Mouse (Mus musculus) thymus, adult 2 months (tissue): ENCODE results near the gene Fam155a.

Source experiments
- CTCF ChIP-seq: fragments of 200-500 bp; IDR thresholded peaks from 2 replicates; pipeline ENCODE4 v1.5.1; 2012; ENCODE audit warnings: mild to moderate bottlenecking, control low read depth, low read length, moderate library complexity, borderline replicate concordance; ENCODE audit not compliant: control insufficient read depth, poor library complexity, insufficient read depth; ENCODE audit errors: extremely low read depth
- POLR2A ChIP-seq: fragments of 200-500 bp; IDR thresholded peaks from 2 replicates; pipeline ENCODE4 v1.6.1; 2012; ENCODE audit warnings: mild to moderate bottlenecking, low read length, control low read depth, moderate library complexity; ENCODE audit not compliant: control insufficient read depth, poor library complexity, insufficient read depth; ENCODE audit errors: extremely low read depth

GRCm38 (mm10) chr8:9455138-9455537 is 315.8 kb downstream of the Fam155a start:
- TF ChIP-seq CTCF (no peak), POLR2A (no peak)
